In the genomic region with DNA sequence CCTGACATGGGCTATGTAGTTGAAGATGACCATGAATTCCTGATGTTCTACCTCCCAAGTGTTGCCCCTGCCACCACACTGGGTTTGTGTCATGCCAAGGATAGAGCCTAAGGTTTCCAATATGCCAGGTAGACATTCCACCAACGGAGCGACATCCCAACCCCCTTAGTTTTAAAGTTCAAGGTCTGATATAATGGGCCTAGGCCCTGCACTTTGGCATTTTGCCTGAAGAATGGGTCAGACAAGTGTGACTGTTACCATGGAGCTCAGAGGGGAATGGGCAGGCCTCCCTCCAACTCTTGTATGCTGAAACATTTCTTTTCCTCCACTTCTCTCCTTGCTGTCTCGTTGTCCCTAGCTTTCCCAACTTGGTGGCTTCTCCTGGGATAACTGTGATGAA, we compare ENCODE assay signal across 25 mouse cellular contexts. TPM values are rescaled to one million over a fixed set of nuclear protein-coding genes. Genes with fewer than 3 reads are reported as not detected.
DNase-seq lines count a peak whose midpoint lies in the region; ATAC-seq lines count a peak whose summit lies in the region.
"Had no signal": no experiment of that assay in that cellular context is flagged by ENCODE, and none has a peak within 500 bp of the region (broad histone marks: within the 10 kb centered on the region; RNA-seq: fewer than 3 reads in every experiment).

No protein-coding gene starts in this region.

- ATAC-seq in kidney, embryonic 15.5 days (replicated peaks; ENCODE audit: low FRiP score): no peak
- ATAC-seq: inflammation-experienced regulatory T-cells, adult 6 months had no signal

- H3K9ac ChIP-seq in kidney, embryonic 15.5 days: no peak overlapping the region
- H3K9ac ChIP-seq: lung, embryonic 14.5 days had no signal

- H3K9me3 ChIP-seq in kidney, embryonic 15.5 days (replicated peaks): no peaks in the 10 kb centered on the region
- H3K9me3 ChIP-seq: forebrain, embryonic 10.5 days had no signal

- H3K27me3 ChIP-seq in kidney, embryonic 15.5 days: no peaks in the 10 kb centered on the region
- H3K27me3 ChIP-seq: CH12.LX had no signal

- H3K4me1 ChIP-seq in kidney, embryonic 15.5 days: peaks cover 12% of the 10 kb centered on the region

- H3K36me3 ChIP-seq in kidney, embryonic 15.5 days: peaks cover 2% of the 10 kb centered on the region
- H3K36me3 ChIP-seq: forebrain, embryonic 10.5 days had no signal

- intact Hi-C loops in gastrocnemius, postnatal 36 days (cut with DNase I): loop anchor here (5.0 kb wide), 1 partner anchor 54 kb away; no protein-coding TSS in a partner anchor

- no peak overlapping the region for H3K27ac ChIP-seq in kidney, embryonic 15.5 days
- H3K27ac ChIP-seq: forebrain, embryonic 10.5 days had no signal

- H3K4me3 ChIP-seq in kidney, embryonic 15.5 days (replicated peaks): no peak overlapping the region
- H3K4me3 ChIP-seq: forebrain, embryonic 10.5 days; myocyte had no signal

- peak; percentile 9 for DNase-seq in cerebellum, adult 9-10 months
- DNase-seq in cerebellum, adult 18-20 months: no peak
- peak; percentile 57 for DNase-seq in kidney, adult 18-20 months
- DNase-seq in adrenal gland, postnatal 10 days: peak; percentile 62
- DNase-seq in kidney, adult 8-10 months: peak; percentile 72 to 85
- no peak for DNase-seq in gastrocnemius, postnatal 36 days
- no peak for DNase-seq in thymus, postnatal 25 days
- DNase-seq: cerebellum, adult 2 months; heart, adult 18-20 months; heart, postnatal 36 days; layer of hippocampus, postnatal 36 days; left cerebral cortex, postnatal 4 days; lung, embryonic 14.5 days; lung, postnatal 4 days; thymus, postnatal 14 days had no signal

- H3K4me2 ChIP-seq in kidney, embryonic 15.5 days: no peak overlapping the region
- H3K4me2 ChIP-seq: liver, embryonic 11.5 days; lung, embryonic 14.5 days had no signal

- 72% methylated on average over 3 of the region's 3 CpGs for WGBS in kidney, embryonic 15.5 days

RNA-seq across cellular contexts. Expression of a gene that starts 5.3 kb away (rescaled TPM):
- polyA plus RNA-seq in kidney, embryonic 15.5 days (2015; fragmentation: Nextera tagmentation; extraction: Ambion mirVana): 32.7 and 32.9 TPM in 2 replicates
- total RNA-seq in adrenal gland, postnatal 10 days (2021): 10 to 100 TPM; 75.3 to 78.6 TPM
- 1 to 10 TPM; 7.0 to 7.2 TPM for total RNA-seq in gastrocnemius, postnatal 36 days (2021)

RNA-seq across cellular contexts. Expression of a gene that starts 25.3 kb away (rescaled TPM):
- polyA plus RNA-seq in kidney, embryonic 15.5 days (2015; fragmentation: Nextera tagmentation; extraction: Ambion mirVana): 3.2 and 3.3 TPM in 2 replicates
- 1 to 10 TPM; 7.3 to 7.8 TPM for total RNA-seq in adrenal gland, postnatal 10 days (2021)
- 1 to 10 TPM; 3.5 to 4.9 TPM for total RNA-seq in gastrocnemius, postnatal 36 days (2021)
- total RNA-seq: left cerebral cortex, postnatal 4 days had no signal
- polyA plus RNA-seq: neural tube, embryonic 14.5 days had no signal

RNA-seq across cellular contexts. Expression of a gene that starts 48.3 kb away (rescaled TPM):
- polyA plus RNA-seq in kidney, embryonic 15.5 days (2015; fragmentation: Nextera tagmentation; extraction: Ambion mirVana): not detected in 2 replicates
- not detected for total RNA-seq in adrenal gland, postnatal 10 days (2021)
- total RNA-seq in gastrocnemius, postnatal 36 days (2021): not detected
- total RNA-seq: gastrocnemius, adult 8-10 months; heart, adult 18-20 months; heart, postnatal 36 days; layer of hippocampus, postnatal 36 days; left cerebral cortex, postnatal 4 days had no signal
- polyA plus RNA-seq: cerebellum, adult 2 months; forebrain, embryonic 10.5 days; frontal cortex, adult 2 months; heart, embryonic 14.5 days; liver, embryonic 11.5 days; lung, embryonic 14.5 days; myocyte; neural tube, embryonic 14.5 days had no signal

Comparison
In these comparisons a context has a peak if more than half of its experiments do, and no peak if none do; other contexts are left out.
1. DNase-seq: peak in cerebellum, adult 9-10 months (single experiment), kidney, adult 18-20 months (single experiment), adrenal gland, postnatal 10 days (single experiment) and kidney, adult 8-10 months (2 of 2); none in cerebellum, adult 18-20 months (0 of 2), gastrocnemius, postnatal 36 days (0 of 2) and thymus, postnatal 25 days (single experiment).
2. RNA of a gene that starts 5.3 kb away (total RNA-seq): 75.3 to 78.6 TPM in adrenal gland, postnatal 10 days; 7.0 to 7.2 TPM in gastrocnemius, postnatal 36 days; every median in the first group is over 4 times any median in the second.